Mouse (Mus musculus): ENCODE measurements around the gene A630001G21Rik.

DNA sequence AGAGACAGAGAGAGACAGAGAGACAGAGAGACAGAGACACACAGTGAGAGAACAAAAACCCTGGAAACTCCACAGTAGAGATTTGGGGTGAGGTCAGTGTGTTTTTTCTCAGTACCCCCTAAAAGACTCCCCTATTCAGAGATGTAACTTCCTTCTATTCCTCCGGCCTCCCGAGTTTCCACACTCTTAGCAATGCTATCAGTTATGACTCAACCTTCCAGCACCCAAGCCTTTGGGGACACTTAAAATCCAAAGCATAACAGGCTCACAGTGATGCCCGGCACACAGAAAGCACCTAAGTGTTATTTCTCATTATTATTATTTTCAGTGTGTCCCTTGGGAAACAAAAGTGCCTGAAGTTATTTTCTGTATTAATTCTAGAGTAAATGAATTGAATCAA, 87.9 kb downstream of the A630001G21Rik start:
- TF ChIP-seq CTCF (IDR thresholded peaks at IDR 0.05; ENCODE audit: control insufficient read depth, insufficient read depth, insufficient replicate concordance, low read depth, low read length), result no peak
- TF ChIP-seq POLR2A (IDR thresholded peaks at IDR 0.05; ENCODE audit: control insufficient read depth, low read depth, low read length), result no peak
